Mouse (Mus musculus): ENCODE data around the gene Acap1.
A peak's percentile ranks its signal among the peaks of the same experiment; 100 is the strongest.
"Not testable (repeated sequence)": the region's sequence is repeated elsewhere in the genome, so short reads cannot be mapped to it uniquely, and the experiment has no call there.

Gene Acap1

DNA sequence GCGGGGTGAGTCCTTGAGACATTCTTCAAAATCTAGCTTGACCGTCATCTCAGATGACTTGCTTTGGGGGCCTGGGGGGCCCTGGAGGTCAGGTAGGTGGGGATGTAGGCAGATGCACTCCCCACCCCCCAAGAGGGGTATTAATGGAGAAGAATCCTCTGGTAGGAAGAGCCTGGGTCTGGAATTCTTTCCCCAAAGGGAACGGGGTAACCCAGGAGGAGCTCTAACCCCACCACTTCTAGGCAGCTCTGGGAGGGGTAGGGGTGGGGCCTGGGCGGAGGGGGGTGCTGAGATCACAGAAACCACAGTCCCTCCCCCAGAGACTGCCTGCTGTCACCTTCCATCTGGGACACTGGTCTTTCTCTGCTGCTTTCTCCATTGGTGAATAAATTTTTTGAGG lies at the start of gene Acap1:
Acap1 (minus strand) TSS at position 249 of the 400 bp plus-strand sequence.
- no peak for DNase-seq

DNA sequence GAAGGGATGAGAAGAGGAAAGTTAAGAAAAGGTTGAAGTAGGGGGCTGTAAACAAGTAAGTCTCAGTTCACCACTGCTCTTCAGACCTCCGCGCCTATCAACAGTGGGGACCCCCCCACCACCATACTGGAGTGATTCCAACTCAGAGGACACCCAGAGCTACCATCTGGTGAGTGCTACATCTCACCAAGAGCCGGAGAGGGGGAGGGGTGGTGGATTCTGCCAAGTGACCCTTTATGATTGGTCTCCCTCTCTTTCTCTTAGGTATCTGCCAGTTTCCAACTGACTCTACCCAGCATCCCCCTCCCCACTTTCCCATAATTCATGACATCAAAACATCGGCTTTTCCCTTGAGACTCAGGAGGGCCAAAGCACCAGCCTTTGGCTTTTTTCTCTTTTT lies 45.6 kb upstream of the Acap1 start:
- DNase-seq: no peak

DNA sequence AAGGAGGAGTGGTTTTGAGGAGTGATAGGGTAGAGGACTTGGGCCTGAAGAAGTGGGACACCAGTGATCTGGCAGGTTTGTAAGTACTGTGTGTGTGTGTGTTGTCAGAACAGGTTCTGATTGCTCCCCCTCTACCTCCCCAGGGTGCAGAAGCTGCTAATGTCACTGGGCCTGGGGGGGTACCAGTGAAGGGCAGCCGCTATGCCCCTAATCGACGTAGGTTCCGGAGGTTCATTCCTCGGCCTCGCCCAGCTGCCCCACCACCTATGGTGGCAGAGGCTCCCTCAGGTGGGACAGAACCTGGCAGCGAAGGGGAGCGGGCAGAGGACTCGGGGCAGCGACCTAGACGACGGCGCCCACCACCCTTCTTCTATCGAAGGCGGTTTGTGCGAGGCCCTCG lies 44.4 kb upstream of the Acap1 start:
- DNase-seq: no peak

DNA sequence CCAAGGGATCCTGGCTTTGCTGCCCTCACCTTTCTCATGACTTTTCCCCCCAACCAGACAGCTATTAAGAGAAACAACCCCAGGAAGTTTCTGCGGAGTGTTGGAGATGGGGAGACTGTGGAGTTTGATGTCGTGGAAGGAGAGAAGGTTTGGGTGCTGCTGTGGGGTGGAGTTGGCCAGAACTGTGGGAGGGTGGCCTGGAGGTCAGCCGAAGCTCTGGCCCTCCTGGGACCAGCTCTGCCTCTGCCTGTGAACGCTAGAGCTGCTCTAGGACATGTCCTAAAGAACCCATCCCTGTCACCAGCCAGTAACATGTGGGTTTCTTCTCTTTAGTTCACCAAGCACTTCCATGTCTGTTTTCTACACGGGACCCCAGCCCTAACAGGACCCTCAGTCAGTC lies 43.8 kb upstream of the Acap1 start:
- DNase-seq: no peak

DNA sequence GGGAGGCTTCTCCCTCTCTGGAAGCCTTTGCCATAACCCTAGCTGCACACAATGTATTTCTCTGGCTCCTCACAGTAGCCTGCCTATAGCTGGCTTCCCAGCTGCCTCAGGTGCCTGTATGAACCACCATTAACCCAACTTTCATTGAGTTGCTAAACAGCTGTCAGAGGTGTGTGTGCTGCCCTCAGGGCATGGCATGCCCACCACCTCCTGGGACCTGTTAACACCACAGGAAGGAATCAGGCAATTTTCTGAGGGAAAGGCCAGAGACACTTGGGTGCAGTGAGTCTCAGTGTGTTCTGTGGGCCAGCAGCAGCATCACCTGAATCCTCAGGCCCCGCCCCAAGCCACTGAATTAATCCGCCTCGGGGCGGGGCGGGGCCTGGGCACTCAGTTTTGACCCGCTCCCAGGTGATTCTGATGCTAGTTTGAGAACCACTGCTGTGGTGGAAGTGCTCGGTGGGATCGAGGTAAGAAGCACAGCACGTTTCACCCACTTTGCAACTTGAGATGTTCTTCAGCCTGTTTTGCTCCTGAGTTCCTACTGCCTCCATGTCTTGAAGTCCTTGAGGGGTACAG lies 43.2 kb upstream of the Acap1 start:
- DNase-seq: peak; percentile 34

DNA sequence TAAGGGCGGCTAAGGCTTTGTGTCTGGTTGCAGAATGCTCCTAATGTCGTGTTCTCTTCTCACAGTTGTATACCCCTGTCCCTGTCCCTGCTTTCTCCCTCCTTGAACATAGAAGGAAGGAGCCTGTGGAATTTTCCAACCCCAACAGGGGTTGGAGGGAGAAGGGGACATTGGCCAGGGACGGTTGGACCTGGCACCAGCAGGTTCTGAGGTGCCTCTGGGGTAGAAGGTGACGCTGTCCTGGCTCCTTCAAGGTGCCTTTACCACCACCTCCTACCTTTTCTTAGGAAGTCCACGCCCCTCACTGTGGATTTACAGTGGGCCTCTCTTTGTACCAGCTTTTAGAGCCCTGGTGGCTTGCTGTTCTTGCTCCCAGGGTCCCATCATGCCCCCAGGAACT lies 42.5 kb upstream of the Acap1 start:
- DNase-seq: peak; percentile 37

DNA sequence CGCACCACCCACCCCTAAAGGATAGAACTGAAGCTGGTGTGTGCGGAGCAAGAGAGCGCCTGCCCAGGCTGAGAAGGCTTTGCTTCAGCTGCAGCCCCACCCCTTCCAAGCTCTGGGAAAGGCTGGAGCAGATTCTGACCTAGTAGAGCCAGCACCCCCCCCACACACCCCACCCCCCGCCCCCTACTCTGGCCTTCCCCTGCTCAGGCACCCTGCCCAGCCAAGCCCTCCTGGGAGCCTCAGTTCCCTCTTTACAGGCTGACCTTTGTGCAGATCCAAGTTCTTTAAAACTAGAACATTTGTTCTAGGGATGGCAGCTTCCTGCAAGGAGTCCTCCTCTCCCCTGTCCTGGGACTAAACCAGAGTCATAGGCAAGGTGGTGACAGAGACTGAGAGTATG lies 42.0 kb upstream of the Acap1 start:
- peak; percentile 59 for DNase-seq

DNA sequence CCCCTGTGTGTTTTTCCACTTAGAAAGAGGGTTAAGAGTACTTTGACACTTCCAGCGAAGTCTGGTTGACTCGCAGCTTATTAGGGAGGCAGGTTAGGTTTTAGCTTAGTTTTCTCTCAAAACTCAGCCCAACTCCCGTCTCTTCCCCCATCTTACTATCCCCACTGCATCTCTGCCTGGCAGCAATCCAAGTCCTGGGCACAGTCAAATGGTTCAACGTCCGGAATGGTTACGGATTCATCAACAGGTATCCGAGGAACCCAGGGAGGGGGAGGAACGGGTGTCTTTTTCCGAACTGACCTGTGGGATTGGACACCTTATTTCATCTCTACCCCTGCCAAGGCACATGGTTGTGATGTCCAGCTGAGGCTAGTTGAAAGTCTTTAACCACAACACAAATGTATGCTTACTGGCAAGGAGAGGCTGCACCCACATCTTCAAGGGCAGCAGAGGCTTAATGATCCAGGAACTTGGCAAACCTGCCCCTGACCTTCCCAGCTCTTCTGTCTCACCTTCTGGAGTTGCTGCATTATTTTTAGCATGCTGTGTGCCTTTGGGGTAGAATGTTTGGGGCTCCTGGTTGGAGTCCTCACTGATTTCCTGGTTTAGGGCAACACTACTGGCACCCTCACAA lies 41.5 kb upstream of the Acap1 start:
- DNase-seq: peak; percentile 47

DNA sequence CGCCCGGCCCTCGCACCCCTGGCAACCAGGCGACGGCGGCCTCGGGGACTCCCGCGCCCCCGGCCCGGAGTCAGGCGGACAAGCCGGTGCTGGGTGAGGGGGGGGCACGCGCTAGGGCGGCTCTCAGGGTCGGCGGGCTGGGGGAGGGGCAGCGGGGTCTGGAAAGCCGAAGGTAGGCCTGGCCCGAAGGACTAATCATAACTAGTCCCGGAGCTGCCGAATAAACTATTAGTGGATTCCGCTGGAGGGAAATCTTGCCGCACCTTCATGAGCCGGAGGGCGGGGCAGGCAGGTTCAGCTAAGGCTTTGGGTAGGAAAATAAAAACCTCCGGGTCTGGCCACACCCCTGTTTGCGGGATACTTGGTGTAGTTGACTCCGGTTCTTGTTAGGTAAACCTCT lies 40.8 kb upstream of the Acap1 start:
- DNase-seq: peak; percentile 53

DNA sequence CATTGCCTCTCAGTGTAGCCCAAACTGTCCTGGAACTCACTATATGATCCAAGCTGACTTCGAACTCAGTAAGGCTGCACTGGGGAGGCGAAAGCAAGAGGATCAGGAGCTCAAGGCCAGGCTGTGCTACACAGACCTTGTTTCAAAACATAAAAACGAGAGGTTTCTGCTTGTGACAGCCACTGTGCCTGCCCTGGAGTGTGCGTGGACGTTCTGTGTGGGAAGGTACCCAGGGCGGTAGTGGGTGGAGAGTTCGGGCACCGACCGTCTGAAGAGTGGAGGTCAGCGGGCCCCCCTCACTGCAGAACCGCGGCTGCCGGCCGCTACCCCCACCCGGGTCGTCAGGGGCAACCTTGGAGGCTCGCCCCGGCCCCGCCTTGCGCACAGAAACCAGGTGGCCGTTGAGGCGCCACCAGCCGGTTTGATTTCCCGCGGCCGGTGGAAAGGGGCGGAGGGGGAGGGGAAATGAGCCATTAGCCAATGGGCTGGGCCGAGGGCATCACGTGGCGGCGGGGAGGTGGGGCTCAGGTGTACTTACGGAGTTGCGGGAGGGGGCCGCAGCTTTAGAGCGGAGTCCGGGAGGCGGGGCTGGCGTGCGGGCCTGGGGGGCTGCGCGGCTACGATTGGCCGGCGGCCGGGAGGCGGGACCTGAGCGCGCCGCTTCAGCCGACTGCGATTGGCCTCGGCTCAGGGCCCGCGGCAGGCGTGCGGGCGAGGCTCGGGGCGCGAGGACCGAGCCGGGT lies 40.0 kb upstream of the Acap1 start, which contains the start of gene Ybx2:
Ybx2 (plus strand) TSS at position 660 of the 743 bp plus-strand sequence.
- peak; percentile 94 for DNase-seq

DNA sequence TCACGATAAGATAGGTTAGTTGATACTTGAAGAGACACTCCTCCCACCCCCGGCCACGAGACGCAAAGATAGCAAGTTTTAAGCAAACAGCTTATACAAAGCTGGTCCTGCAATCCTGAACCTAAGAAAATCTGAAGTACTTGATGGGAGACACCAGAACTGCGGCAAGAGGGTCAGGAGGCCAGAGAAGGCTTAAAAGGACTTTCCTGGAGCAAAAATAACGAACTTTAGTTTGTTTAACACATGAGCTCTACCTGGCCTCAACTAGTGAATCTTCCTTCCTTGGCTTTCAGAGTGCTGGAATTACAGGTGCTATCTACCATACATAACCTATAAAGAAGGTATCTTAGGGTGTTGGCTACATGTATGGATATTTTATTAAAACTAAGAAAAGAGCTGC lies 39.3 kb upstream of the Acap1 start:
- no peak for DNase-seq

DNA sequence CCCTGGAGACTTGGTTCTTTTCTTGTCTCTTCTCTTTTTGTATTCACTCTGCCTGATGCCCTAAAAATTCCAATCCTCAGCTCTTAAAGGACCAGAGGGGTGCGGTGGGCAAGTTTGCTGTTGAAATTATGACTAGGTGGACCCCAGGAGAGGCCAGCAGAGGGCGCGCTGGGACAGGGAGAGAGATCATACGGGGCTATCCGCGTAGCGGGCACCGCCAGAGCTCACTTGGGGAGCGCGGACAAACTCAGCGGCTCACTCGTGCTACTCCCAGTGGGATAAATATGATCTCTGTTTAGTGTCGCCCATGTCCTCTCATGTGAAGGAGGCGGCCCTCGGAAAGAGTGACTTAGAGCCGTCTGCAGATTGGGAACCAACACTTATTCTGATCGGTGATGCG lies 38.8 kb upstream of the Acap1 start:
- peak; percentile 91 for DNase-seq

DNA sequence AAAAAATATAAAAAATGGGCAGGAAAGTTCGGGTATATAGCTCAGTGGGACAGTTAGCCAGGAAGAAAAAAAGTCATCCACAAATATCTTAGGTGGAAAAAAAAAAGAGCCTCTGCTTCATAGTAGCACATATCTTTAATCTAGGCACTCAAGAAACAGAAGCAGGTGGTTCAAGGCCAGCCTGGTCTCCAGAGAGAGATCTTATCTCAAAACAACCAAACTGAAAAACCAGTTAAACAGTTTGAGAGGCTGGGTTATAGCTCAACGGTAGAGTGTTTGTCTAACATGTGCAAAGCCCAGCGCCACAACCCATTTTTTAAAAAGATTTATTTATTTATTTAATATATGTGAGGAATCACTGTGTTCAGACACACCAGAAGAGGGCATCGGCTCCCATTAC lies 37.7 kb upstream of the Acap1 start:
- DNase-seq: no peak

DNA sequence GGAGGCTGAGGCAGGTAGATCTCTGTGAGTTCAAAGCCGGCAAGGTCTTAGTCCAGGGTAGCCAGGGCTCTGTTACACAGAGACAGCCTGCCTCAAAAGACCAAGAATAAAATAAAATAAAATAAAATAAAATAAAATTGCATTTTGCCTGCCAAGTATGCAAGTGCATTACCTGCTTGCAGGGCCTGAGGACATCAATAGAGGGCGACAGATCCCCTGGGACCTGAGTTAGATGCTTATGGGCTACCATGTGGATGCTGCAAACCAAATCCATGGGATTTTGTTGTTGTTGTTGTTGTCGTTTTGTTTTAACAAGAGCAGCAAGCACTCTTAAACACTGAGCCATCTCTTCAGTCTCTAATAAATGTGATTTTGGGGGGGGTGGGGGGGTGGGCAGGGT lies 36.9 kb upstream of the Acap1 start:
- no peak for DNase-seq

DNA sequence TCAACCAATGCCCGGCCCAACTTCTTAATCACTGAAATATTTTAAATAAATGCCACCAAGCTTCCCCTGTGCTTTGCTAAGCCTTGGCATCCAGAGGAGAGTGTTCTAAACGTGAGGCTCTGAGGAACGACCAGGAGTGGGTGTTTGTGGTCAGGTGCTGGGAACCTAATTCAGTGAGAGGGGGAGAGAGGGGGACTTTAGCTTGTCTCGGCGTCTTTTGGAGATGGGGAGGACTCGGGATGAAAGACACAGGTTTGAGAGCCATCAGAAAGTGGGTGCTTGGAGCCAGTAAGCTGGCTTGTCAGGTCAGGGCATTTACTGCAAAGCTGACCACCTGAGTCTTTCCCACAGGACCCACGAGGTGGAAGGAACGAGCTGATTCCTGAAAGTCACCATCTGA lies 36.4 kb upstream of the Acap1 start:
- no peak for DNase-seq

DNA sequence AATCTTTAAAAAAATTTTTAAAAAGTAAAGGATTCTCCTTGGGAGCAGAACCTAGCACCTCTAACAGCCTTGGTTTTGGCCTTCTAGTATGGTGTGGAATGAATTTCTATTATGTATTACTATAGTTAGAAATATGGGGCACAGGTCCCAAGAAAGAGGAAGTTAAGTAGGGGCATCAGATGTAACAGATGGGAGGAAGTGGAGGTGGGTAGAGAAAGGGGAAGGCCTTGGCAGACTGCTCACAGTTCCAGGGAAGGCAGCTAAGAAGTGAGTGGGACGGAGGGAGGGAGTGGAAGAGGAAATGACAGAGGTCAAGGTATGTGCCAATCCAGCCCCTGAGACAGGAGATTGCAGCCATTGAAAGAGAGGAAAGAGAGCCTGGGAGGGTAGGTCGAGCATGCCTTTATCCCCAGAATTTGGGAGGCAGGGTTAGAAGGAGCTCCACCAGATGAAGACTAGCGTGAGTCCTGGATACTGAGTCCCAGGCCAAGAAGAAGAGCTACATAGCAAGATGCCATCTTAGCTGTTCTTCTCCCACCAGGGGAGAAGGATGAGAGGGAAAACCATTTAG lies 35.7 kb upstream of the Acap1 start:
- DNase-seq: no peak

DNA sequence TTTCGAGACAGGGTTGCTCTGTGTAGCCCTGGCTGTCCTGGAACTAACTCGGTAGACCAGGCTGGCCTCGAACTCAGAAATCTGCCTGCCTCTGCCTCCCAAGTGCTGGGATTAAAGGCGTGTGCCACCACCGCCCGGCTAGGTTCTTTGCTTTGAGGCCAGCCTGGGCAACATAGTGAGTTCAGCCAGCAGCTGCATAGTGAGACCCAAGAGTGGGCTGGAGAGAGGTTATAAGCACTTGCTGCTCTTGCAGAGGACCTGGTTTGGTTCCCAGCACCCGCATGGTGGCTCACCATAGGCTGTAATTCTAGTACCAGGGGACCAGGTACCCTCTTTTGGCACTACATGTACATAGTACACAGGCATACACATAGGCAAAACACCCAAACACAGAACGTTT lies 34.8 kb upstream of the Acap1 start:
- not testable (repeated sequence) for DNase-seq

DNA sequence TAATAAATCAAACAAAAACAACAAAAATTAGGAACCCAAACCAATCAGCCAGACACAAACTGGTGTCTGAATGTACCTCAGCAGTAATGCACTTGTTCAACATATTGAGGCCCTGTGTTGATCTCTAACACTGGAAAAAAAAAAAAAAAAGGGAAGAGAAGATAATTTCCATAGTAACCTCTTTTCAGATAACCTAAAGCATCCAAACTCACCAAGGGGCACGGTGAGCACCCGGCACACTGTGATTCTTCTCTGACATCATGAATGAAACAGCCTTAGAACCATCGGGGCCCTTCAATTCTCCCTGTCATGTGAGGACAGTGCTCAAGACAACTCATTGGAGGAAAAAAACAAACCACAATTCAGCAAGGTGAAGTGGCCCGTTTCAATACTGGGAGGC lies 34.4 kb upstream of the Acap1 start:
- no peak for DNase-seq

DNA sequence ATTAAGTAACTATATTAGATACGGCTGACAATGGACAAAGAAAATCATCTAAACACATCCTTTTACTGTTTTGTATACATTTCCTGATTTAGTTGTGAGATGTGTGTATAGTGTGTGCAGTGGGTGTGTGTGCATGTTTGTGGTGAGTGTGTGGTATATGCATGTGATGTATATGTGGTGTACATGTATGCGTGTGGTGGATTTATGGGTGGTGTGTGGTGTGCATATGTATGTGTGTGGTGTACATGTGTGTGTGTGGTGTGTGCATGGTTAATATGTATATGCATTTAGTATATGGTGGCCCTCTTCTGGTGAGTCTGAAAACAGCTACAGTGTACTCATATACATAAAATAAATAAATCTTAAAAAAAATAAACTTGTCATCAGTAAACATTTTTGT lies 32.2 kb upstream of the Acap1 start:
- DNase-seq: no peak

DNA sequence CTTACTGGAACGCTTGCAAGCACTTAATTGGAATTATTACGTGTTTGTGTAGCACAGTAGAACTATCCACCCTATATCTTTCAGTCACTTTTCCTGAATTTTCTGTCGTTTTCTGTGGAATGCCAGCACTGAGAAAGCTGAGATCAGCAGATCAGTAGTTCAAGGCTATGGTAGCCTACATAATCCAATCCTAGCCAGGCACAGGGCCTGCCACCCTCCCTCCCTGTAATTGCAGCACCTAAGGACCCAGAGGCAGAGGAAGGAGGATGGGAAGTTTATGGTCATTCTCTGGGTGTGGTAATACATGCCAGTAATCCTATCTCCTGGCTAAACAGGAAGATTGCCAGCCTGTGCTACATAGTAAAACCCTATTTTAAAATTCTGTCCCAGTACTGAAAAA lies 27.5 kb upstream of the Acap1 start:
- DNase-seq: no peak

DNA sequence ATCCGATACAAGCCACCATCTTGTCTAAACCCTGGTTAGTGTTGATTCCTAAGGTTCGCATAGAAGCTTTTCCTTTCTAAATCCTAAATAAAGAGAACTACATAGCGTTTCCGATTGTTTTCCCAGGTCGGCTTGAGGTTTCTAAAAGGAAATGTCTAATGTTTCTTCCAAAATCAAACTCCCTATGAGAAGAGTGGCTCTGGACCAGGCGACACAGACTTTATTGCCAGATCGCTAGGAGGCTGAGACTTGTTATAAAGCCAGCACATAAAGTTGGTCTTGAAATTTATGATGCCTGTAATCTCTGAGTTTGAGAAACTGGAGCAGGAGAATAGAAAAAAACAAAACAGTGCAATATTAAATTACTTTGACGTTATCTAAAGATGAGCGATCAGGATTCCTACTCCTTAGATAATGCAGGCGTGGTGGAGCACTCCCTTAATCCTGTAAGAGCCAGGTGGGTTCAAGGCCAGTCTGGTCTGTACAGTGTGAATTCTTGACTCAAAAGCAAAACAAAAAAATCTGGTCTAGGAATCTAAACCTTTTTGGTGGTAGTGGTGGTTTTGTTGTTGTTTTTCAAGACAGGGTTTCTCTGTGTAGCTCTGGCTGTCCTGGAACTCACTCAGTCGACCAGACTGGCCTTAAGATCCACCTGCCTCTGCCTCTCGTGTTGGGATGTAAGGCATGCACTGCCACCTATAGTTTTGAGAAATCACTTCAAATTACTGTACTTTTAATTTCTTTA lies 26.8 kb upstream of the Acap1 start:
- DNase-seq: no peak

DNA sequence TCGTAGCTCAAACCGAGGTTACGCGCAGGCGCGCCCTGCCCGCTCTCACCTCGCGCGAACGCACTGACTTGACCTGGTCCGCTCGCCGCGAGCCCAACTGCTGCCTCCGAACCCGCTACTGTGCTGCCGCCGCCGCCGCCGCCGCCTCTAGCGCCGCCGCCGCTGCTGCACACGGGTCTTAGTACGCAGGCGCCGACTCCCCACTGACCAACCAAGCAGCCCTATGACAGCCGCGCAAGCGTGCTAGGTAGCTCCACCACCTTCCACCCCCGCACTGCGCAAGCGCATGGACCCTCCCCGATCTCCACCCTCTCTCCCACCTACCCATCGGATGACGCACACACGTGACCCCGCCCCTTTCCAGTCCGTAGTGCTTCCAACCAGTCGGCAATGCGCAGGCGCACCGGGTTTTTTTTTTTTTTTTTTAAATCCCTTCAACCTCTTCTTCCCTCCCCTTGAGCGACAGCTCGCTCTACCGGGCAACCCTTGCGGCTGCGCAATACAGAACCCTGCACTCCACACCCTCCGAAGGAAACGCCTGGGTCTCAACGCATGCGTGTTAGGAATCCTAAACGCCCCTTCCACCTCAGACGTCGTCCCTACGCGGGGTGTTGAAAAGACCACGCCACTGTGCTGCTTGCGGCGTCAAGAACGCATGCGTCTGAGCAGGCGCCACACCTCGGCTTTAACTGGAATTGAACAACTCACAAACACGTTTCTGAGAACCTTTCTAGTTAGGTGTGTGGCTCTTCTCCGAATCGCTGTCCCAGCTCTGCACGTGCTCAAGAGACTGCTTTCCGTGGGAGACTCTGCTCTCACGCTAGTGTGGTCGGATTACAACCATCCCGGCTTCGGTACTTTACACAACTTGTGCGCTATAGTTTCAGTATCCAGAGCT lies 26.0 kb upstream of the Acap1 start, which contains the start of gene Eif5a:
Eif5a (minus strand) TSS at position 845 of the 898 bp plus-strand sequence.
- peak; percentile 100 for DNase-seq

Measured in kidney, postnatal 14 days (tissue).